Mouse (Mus musculus) small intestine, adult 2 months (tissue): ENCODE results near the gene Mrpl27. TPM values are rescaled to one million over a fixed set of nuclear protein-coding genes. Genes with fewer than 3 reads are reported as not detected.
A peak's percentile ranks its signal among the peaks of the same experiment; 100 is the strongest.

Experiments used
- H3K27ac ChIP-seq: fragments of 200-500 bp; 2 replicates; pipeline ENCODE4 v1.5.1; 2012; ENCODE audit warnings: low read depth, low read length, control low read depth, inconsistent platforms; ENCODE audit not compliant: insufficient read depth
- H3K27me3 ChIP-seq: fragments of 200-500 bp; 2 replicates; pipeline ENCODE4 v1.6.1; 2012; ENCODE audit warnings: mild to moderate bottlenecking, moderate library complexity, low read length, inconsistent platforms; ENCODE audit not compliant: control insufficient read depth, insufficient read depth
- H3K36me3 ChIP-seq: fragments of 200-500 bp; 2 replicates; pipeline ENCODE4 v1.6.1; 2012; ENCODE audit warnings: mild to moderate bottlenecking, low read length, control low read depth, inconsistent platforms; ENCODE audit not compliant: control insufficient read depth, insufficient read depth
- H3K4me1 ChIP-seq: fragments of 200-500 bp; 2 replicates; pipeline ENCODE4 v1.6.1; 2012; ENCODE audit warnings: low read length, inconsistent platforms, mixed read lengths; ENCODE audit not compliant: control insufficient read depth, insufficient read depth, insufficient read length
- H3K4me3 ChIP-seq: fragments of 200-500 bp; 2 replicates; pipeline ENCODE4 v1.5.1; 2012; ENCODE audit warnings: low read depth, mild to moderate bottlenecking, control low read depth, inconsistent platforms, low read length, moderate library complexity
- CTCF ChIP-seq: fragments of 200-500 bp; IDR thresholded peaks from 2 replicates; pipeline ENCODE4 v1.5.1; 2012; ENCODE audit warnings: low read depth, mild to moderate bottlenecking, control low read depth, inconsistent platforms, low read length, moderate library complexity, mixed read lengths; ENCODE audit not compliant: insufficient replicate concordance, insufficient read length; ENCODE audit errors: extremely low read depth
- POLR2A ChIP-seq: fragments of 200-500 bp; IDR thresholded peaks from 2 replicates; pipeline ENCODE4 v1.6.1; 2012; ENCODE audit warnings: low read depth, mild to moderate bottlenecking, control low read depth, inconsistent platforms, low read length, moderate library complexity
- WGBS: fragments of 180-500 bp; shearing (Covaris S2); methylation state at CpG from one replicate; pipeline ENCODE4 v1.1.7; 2018; 5-methylcytosine and 5-hydroxymethylcytosine counted together
- polyA plus RNA-seq: library from polyadenylated mRNA; depleted of rRNA; stranded (reverse); fragments of >200 nt; gene quantifications from 2 replicates; pipeline ENCODE4 v1.2.3, GENCODE M21; 2012

Gene Mrpl27
- polyA plus RNA-seq, 1 experiment = 45.7 TPM

DNA sequence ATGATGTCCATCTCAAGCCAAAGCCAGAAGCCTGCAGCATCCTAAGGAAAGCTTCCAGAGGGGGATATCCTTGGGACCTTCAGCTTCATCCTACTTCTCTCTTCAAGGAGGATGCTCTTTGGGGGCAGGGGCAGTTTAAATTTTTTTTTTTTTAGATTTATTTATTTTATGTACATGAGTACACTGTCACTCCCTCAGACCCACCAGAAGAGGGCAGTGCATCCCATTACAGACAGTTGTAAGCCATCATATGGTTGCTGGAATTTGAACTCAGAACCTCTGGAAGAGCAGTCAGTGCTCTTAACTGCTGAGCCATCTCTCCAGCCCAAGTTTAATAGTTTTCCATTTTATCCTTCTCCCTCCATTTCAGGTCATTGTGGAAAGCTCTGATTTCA lies 32.1 kb upstream of the Mrpl27 start:
- H3K27ac ChIP-seq = 0 out of 2 replicates have a peak overlapping the region, but pooled peaks have one; percentile 20
- H3K4me1 ChIP-seq = peaks cover 3% of the 10 kb centered on the region
- no peaks in the 10 kb centered on the region for H3K27me3 ChIP-seq
- H3K36me3 ChIP-seq = no peaks in the 10 kb centered on the region
- no peak overlapping the region for H3K4me3 ChIP-seq
- TF ChIP-seq CTCF = no peak
- no peak for TF ChIP-seq POLR2A

DNA sequence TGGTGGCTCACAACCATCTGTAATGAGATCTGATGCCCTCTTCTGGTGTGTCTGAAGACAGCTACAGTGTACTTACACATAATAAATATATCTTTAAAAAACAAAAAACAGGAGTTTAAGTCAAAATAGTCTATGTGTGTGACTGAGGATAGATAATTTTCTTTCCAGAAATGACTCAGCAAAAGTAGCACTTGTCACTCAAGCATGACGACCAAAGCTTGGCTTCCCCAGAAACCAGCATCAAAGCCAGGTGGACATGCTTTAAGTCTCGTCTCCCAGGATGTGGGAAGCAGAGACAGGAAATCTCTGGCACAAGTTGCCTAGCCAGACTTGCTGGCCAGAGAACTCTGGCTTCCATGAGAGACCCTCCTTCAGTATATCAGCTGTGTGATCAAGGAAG lies 31.4 kb upstream of the Mrpl27 start:
- H3K27ac ChIP-seq = no peak overlapping the region
- H3K27me3 ChIP-seq = no peaks in the 10 kb centered on the region
- 70% methylated on average over 2 of the region's 2 CpGs for WGBS
- H3K4me1 ChIP-seq = peaks cover 3% of the 10 kb centered on the region
- TF ChIP-seq CTCF (no peak), POLR2A (no peak)
- no peaks in the 10 kb centered on the region for H3K36me3 ChIP-seq
- no peak overlapping the region for H3K4me3 ChIP-seq

DNA sequence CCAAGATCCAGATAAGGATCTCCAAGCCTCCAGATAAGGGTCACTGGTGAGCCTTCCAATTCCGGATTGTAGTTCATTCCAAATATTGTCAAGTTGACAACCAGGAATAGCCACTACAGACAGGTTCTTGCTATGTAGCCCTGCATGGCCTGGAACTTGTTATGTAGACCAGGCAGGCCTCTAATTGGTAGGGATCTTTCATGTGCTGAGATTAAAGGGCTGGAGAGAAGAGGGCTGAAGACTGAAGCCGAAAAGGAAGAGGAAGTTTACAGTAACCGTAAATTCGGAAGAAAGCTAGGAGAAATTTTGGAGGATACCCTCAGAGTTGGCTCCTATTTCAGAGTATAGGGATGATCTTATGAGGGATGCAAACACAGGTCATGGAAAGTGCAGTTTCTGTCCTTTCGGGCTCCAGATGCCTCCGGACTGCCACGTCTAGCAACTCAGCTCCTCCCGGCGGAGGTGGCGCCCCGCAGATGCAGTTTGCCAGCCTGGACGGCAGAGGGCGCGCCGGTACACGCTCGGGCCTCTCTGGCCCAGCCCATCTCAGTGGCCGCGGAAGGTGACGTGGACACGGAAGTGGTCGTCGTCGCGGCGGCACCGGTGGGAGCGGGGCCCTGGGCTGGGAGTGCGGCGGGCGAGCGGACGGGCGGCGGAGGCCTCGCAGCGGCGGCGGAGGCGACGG lies 24.2 kb upstream of the Mrpl27 start, which contains the start of gene Lrrc59:
Gene Lrrc59, plus strand, starts transcription at position 569 of the 685 bp plus-strand sequence.
- TF ChIP-seq CTCF = peak; percentile 85
- peak; percentile 66 for TF ChIP-seq POLR2A
- 3% methylated on average over 41 of the region's 41 CpGs for WGBS
- peak within 1 kb of the TSS; percentile 90 for H3K27ac ChIP-seq
- no peaks in the 10 kb centered on the region for H3K27me3 ChIP-seq
- peak within 1 kb of the TSS; percentile 92 for H3K4me3 ChIP-seq
- H3K4me1 ChIP-seq = peaks cover 23% of the 10 kb centered on the region
- H3K36me3 ChIP-seq = peaks cover 24% of the 10 kb centered on the region

DNA sequence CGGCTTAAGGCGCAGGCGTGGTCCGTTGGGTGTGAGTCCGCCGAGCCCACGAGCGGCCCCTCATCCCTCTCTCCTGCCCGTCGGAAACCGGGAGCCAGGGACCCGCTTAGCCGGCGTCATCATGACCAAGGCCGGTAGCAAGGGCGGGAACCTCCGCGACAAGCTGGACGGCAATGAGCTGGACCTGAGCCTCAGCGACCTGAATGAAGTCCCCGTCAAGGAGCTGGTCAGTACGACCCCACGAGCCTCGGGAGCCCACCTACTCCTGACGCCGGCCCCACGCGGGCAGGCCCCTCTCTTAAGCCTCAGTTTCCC lies 23.7 kb upstream of the Mrpl27 start:
- WGBS = under 1% methylated on average over 28 of the region's 28 CpGs
- TF ChIP-seq CTCF (no peak), POLR2A (no peak)

DNA sequence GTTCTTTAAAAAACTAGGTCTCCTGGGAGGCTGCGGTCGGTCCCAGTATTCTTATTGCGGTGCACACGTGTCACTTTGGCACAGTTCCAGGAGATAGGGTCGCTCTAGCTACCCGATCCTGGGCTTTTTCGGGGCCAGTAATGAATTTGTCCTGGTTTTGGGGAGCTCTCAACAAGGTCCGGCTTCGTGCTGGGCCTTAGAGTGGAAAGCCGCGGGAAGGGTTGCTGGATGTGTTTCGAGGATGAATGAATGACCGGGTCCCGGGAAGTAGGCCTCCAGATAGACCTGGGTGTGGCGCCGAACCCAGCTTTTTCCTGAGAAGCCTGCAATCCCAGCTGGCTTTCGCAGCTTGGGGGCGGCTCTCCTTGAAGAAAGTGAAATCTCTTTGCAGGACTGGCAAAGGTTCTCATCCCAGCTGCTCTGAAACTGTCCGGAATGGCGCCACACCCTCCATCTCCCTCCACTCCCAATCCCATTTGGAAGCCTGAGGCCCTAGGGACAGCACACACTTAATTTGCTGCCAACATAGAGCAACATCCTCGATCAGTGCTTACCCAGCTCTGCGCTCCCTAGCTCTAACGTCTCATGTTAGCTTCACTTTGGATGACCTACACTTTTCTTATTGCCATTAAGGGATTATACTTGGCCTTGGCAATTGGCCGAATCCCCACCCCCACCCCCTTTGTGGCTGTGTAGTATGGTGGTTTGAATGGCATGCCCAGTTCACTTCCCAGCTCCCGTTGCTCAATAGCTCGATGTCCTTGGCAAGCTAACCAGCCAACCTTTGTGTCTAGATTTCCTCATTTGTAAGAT lies 23.2 kb upstream of the Mrpl27 start:
- TF ChIP-seq POLR2A = no peak
- no peak for TF ChIP-seq CTCF
- Histone ChIP-seq H3K27me3 (no peaks in the 10 kb centered on the region), H3K4me1 (peaks cover 27% of the 10 kb centered on the region), H3K4me3 (peak overlapping the region; percentile 92), H3K36me3 (peaks cover 34% of the 10 kb centered on the region), H3K27ac (peak overlapping the region; percentile 90)
- WGBS = 3% methylated on average over 26 of the region's 26 CpGs

More for the DNA sequence above, 23.7 kb upstream of the Mrpl27 start:
- Histone ChIP-seq H3K27ac (peak overlapping the region; percentile 90), H3K27me3 (no peaks in the 10 kb centered on the region), H3K4me3 (peak overlapping the region; percentile 92), H3K4me1 (peaks cover 26% of the 10 kb centered on the region), H3K36me3 (peaks cover 29% of the 10 kb centered on the region)

DNA sequence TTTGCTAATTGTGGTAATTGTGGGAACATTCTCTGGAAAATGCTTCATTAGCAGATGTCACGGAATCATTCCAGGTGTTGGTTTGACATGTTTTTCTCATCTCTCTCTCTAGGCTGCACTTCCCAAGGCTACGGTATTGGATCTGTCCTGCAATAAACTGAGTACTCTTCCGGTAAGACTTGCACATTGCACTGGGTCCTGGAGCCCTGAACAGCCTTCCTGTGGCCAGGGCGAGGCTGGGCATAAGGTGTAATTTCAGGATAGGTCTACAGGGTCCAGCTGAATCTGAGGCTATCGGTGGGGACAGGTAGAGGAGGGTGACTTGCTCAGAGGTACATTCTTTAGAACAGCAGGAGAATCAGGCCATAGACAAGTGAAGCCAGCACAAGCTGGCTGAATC lies 21.6 kb upstream of the Mrpl27 start:
- H3K4me1 ChIP-seq = peaks cover 27% of the 10 kb centered on the region
- H3K27me3 ChIP-seq = no peaks in the 10 kb centered on the region
- WGBS = 57% methylated on average over 5 of the region's 5 CpGs
- peak overlapping the region; percentile 92 for H3K27ac ChIP-seq
- TF ChIP-seq CTCF (no peak), POLR2A (no peak)
- peaks cover 50% of the 10 kb centered on the region for H3K36me3 ChIP-seq
- no peak overlapping the region for H3K4me3 ChIP-seq

DNA sequence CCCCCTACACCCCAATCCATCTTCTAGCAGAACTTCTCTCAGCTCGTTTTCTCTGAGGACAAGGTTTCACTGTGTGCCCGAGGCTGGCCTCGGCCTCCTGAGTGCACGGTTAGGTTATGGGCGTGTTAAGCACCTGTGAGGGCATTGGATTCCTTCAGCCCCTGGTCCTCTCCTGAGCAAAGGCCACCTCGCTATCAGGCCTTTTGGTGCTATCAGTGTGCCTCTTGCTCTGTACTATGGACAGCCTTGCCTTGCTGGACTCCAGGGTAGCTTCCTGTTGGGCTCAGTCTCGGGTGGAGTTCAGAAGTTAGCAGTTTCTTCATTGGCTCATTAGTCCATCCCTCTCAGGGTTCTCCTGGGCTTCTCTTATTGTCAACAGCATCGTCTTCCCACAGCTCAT lies 20.6 kb upstream of the Mrpl27 start:
- H3K36me3 ChIP-seq = peaks cover 60% of the 10 kb centered on the region

More for the DNA sequence above, 20.6 kb upstream of the Mrpl27 start:
- H3K4me1 ChIP-seq = peaks cover 27% of the 10 kb centered on the region
- H3K27ac ChIP-seq = peak overlapping the region; percentile 97
- 33% methylated on average over 8 of the region's 8 CpGs for WGBS
- H3K27me3 ChIP-seq = no peaks in the 10 kb centered on the region
- TF ChIP-seq POLR2A (peak; percentile 61; the same call in 1 of the 2 replicates), CTCF (no peak)
- peak overlapping the region; percentile 34; the same call in 1 of the 2 replicates for H3K4me3 ChIP-seq
